Mouse (Mus musculus) lung, postnatal 4 days (tissue): ENCODE data around the gene Uhrf1bp1l.

Source experiments
- DNase-seq, 2 experiments: peaks; one replicate each; pipeline ENCODE4 v3.0.0; 2021

Gene Uhrf1bp1l

DNA sequence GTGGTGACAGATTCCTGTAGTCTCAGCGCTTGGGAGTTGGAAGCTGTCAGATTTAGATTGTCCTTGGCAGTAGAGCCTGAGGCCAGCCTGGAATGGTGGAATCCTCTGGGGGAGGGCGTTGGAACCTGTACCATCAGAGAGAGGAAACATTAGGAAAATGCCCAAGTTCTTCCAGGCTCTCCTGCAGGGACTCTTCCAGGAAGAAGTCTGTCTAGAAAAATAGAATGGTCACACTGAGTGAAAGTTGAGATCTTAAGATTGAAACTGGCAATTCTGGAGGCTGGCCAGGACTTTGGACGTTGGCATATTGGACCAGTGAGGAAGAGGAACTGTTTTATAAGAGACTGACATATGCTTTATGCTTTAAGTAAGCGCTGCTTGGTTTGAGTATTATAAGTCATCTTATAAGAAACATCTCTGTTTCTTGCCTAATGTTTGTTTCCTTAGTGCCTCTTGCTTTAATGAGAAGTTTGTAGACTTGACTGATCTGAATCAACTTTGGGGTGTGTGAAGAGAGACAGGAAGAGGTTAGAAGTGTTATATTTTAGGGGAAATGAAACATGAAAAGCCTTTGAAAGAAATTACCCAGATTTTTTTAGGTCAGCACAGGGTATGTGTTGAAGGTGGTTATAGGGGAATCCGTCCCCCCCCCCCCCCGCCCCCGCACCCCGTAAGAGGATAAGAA, 2.6 kb downstream of the Uhrf1bp1l start:
- no peak for DNase-seq

DNA sequence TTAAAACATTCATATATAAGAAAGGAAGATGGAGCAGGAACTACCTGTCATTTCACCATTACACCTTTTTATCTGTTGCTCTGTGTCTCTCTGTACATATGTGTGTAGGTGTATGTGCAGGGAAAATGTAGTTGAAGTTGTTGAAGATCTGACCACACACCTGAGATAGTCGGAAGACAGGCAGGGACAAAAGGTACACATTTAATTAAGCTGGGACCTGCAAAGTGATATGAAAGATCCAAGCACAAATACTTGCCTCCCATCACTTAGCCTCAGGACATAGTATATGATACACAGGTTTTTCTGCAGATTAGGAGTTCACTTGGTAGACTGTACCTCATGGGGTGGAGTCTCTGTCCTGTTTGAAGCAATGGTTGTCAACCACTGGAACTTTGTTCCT, 3.1 kb downstream of the Uhrf1bp1l start:
- DNase-seq: no peak

DNA sequence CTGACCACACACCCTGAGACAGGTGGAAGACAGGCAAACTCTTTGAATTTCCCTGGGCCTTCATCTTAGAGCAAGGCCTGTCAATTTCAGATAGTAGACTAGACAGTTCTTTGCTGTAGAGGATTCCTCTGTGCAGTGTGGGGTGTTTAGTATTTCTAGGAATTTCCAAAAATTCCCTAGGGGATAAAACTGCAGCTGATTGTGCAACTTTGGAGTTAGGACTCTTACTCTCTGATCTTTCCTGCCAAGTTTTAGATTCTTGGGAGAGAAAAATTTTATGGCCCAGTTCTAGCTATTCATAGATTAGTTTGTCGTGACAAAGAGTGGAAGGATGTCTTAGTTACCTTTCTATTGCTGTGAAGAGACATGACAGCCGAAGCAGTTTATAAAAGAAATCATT, 3.8 kb downstream of the Uhrf1bp1l start:
- no peak for DNase-seq

DNA sequence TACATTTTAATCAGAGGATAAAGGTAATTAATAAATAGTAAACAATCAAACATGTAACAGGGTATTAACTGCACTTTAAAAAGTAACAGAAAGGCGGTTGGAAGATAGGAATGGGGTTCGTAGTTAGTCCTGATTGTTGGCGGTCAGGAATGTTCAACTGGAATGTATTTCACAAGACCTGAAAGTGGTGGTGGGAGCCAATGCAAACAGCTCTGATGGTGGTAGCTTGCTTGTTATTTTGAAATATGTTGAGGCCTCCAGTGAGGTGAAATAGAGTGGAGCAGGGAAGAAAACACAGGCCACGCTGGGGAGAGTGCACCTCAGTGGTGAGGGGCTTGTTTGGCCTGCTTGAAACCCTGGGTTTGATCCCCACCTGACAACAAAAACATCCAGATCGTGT, 6.3 kb downstream of the Uhrf1bp1l start:
- DNase-seq: peak; percentile 33 to 43

DNA sequence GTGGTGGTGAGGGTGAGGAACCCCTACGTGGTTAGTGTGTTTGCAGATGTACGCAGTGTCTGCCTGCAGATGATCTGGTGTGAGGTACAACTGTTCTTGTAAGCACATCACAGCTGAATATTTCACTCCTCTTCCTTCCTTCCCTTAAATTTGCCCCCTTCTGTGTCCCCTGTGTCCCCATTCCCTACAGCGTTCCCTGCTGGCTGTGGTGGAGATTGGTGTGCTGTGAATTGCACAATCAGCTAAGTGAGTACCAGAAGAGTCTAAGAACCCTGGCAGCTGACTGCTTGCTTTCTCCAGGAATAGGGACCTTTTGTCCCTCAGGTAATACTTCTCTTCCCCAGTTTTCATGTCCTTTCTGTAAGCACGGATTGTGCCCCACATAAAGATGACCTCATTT, 10.4 kb downstream of the Uhrf1bp1l start:
- DNase-seq: no peak

DNA sequence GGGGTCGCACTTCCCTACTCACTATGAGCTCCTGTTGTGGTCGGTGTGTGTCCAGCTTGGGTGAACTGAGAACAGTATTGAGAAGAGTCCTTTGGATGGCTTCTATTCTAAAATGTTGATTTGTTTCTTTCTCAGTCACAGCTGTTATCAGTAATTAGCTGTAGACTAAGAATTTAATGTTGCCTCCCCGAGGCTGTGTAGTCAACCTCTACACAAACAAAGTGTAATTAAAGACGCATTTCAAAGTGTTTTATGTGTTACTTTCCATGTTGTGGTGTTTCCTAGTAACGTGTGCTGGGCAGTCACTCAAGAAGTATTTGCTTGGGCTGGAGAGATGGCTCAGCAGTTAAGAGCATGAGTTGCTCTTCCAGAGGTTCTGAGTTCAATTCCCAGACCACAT, 16.0 kb downstream of the Uhrf1bp1l start:
- no peak for DNase-seq

DNA sequence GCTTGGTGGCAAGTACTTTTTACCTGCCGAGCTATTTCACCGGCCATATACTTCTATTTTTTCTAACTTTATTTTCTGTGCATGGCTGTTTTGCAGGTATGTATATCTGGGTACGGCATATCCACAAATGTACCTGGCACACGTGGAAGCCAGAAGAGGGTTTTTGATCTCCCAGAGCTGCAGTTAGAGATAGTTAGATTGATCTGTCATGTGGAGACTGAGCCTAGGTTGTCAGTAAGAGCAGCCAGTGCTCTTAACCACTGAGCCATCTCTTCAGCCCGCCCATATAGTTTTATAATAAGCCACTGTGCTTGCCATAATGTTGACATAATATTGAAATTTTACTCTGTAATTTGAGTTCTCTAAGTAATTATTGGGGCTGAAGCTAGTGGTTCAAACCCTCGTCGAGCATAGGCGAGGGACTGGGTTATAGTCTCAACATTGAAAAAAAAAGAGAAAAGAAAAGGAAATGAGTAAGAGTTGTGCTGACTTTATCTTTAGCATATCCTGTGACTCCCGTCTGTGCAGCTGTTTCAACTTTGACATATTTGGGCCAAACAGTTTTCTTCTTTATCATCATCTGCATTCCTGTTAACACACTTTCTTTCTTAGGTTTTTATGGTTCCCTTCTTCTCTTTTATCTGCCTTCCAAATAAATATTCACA, 19.8 kb downstream of the Uhrf1bp1l start:
- no peak for DNase-seq

DNA sequence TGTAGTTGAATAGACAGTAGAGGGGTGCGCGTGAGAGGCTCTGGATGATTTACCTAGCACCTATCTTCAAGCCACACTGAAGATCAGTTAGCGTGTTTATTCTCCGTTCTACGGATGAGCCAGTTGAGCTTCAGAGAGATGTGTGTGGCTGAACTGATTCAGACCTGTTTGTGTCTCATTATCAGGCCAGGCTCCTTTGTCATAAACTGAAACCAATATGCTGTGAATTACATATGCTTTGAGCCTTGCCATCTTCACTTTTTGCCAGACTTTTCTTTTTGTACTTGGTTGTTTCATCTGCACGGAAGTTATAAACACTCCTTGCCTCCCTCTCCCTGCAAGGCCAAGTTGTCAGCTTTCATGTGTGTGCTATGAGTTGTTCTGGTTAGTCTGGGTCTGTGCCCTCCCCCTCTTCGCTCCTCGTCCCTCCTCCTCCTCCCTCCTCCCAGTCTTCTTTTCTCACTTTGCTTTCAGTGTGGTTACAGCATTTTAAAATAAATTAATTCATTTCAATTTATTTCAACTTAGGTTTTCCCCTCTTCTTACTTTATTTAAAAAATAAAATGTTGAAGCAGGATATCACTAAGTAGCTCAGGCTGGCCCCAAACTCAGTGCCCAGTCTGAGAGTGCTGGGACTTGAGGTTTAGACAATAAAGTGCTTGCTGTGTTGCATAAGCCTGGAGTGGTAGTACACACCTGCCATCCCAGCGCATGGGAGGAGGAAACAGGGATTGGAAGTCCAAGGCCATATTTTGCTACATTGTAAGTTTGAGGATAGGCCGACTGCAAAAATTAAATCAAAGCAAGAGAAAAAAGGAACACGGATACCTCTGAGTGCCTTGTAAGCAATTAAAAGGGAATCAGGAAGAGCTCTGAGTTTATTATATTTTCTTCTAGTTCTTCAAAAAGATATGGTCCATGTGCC, 21.3 kb downstream of the Uhrf1bp1l start:
- DNase-seq: no peak

DNA sequence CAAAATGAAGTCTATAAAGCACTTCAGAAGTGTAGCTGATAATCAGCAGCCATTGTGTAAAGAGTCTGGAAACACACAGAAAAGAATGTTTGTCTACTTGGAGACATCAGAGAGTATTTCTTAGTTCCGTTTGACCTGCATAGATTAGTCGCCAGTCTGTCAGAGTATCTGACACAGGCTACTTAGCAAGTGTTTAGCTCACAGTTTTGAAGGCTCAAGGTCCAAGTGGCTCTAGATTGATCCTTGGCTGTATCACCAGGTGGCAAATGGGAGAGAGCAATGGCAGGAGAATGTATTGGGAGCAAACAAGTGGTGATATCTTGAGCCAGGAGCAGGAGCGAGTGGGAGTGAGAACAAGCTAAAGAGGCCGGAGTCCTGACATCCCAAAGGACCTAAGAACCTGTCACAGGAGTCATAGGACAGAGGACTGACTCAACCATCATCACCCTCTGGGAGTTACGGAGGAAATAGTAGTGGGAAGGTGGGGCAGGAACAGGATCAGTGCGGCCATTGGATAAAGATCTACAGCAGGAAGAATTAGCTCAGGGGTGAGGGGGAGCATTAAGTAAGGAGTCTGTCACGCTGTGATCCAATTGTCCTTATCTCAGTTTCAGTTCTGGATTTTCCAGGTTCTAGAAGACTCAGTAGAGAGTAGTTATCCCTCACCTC, 23.7 kb downstream of the Uhrf1bp1l start:
- DNase-seq: no peak

DNA sequence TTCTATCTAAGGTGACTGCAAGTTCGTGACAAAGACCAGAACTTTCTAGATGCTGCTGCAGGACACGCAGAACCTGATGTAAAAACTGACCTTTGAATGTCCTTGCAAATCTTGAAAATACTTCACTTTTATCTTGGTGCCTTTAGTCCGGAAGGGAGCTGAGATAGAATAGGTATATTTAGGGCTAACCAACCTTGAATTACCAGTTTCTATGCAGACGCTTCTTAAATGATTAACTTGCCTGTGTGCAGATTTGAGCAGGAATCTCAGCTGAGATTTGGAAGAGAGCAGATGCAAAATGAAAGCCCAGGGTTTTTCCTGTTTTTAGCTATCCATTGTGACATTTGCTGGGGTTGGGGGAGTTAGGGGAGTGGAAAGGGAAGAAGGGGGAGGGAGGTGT, 24.3 kb downstream of the Uhrf1bp1l start:
- no peak for DNase-seq

DNA sequence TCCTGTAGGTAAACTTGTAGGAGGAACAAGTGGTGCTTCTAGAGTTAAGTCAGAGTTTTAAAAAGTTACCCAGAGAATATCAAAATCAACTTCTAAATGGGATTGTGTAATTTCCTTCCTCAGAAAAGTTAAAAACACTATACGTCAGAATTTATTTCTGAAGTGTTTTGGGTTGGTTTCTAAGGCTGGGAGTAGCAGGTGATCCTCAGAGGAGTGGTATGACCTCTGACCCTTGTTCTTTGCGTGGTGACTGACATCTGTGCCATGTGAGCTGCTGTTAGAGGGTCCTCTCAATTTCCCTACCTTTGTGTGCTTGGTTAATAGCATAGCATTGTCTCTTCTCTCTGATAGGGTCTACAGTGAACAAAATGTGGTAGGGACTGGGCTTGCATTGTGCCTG, 27.1 kb downstream of the Uhrf1bp1l start:
- no peak for DNase-seq

DNA sequence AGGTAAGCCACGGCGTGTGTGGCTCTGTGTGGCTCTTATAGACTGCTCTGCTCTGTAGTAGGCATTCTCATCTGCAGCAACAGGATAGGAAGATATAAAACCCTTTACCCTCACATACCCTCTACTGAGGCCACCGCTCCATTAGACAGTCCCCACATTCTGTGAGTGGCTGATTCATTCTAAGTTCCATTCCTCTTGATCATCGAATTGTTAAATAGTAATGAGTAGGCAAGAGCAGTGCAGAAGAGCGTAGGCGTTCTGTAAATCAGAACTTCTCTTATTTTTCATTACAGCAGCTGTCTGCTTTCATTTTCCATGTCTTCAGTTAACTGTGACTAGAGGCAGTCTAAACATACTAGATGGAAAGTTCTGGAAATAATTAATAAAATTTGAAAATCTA, 31.2 kb downstream of the Uhrf1bp1l start:
- DNase-seq: no peak

DNA sequence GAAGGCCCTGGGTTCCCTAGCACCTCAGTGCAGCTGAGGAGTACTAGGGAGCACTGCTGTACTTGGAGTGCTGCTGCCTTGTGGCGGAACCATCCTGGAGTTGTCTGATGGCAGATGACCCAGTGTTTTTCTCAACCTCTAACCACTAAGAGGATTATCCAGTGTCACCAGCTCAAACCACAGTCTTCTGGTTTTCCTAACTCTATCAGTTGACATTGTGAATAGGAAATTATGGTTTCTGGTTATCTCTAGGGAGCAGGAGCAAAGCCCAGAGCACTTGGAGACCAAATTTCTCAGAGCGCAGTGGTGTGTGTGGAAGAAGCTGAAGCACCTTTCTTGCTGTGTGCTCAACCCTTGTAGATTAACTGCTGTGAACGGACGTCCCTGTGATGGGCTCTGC, 47.1 kb downstream of the Uhrf1bp1l start:
- no peak for DNase-seq

DNA sequence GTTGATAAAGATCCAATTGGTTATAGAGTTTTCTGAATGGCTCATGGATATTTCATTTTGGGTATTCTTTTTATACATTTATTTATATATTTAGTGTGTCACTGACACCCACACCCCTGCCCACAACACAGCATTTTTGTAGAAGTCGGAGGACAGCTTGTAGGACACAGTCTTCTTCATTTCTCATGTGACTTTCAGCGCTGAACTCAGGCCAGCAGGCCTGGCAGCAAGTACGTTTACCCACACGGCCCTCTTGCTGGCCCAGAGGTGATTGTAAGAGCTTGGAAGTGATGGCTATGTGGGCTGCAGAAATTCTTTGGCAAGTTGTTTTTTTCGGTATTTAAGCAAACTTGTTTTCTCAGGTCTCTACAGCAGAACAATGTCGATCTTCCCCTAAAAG, 49.3 kb downstream of the Uhrf1bp1l start:
- no peak for DNase-seq

DNA sequence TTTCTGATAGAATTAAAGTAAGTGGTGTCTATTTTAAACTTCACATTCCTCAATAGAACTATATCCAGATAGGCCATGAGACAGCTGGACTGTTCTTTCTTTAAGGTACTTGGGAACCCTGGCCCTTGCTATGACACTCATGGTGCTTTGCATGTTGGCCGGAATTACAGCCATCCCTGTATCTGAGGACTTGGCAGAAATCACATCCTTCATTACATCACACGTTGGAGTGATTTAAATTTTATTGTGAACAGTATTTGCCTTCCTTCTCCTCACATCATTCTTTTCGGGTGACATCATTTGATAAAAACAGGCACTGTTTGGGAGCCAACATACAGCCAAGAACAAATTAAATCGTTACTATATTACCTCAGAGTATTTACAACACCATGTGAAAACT, 74.4 kb downstream of the Uhrf1bp1l start:
- DNase-seq: no peak

DNA sequence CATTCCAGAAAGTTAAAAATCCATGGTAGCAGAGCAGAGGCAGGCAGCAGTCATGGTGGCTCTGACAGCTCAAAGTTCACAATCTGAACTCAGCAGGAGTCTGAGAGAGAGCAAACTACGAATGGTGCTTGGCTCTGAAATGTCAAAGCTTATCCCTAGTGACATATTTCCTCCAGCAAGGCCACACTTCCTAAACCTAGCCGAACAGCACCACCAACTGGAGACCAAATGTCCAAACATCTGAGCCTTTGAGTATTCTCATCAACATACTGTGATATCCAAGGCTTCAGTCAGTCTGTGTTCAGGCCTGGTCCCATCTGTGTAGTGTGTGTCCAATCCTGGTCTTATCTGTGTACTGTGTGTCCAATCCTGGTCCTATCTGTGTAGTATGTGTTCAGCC, 79.1 kb downstream of the Uhrf1bp1l start:
- DNase-seq: peak in 1 of 2 experiments; percentile 34

DNA sequence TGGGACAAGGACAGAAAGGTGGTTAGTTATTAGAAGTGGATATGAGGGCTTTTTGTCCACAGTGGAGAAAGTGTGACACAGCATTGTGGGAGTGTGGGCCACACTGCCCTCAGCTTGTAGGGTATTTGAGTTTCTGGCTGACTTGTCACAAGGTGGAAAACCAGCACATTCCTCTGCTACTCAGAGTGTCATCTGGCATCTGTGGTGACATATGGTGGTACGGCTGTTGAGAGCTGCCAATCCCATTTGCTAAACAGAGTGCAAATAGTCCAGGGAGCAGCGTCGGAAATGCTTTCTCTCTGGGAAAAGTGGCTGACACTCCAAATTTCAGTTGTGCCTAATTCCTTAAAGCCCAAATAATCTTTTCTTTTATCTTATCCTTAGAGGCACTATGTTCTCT, 82.1 kb downstream of the Uhrf1bp1l start:
- no peak for DNase-seq

DNA sequence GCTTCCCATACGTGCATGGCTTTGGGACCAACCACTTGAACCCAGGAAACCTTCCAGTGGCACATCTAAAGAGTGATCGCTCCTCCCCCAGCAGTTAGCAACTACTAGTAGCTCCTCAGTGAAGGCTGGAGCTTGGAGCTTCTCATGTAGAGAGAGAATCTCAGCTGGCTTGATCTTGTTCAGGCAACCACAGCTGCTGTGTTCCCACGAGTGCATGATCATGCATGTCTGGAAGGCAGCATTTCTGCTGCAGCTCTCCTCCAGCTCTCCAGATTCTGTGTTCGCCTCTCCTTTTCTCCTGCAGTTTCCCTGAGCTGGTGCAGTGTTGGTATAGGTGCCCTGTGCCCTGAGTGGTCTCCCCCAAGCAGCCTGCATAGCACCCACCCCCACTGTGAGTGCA, 87.5 kb downstream of the Uhrf1bp1l start:
- DNase-seq: no peak

DNA sequence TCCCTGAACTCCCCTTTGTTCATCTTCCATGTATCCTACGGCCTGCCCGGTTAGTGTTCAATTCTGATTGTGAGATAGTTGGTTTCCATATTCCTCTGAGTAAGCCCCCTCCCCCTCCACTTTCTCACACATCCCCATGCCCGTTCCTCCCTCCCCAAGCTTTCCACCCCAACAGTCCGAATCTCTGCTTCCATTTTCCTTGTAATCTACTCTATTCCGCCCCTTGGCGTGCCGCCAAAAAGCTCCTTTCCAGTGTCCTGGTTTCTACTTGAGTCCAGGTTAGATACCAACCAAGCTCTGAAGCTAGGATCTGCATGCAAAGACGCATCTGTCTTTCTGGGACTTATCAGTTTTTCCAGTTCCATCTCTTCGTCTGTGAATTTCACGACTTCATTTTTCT, 88.4 kb downstream of the Uhrf1bp1l start:
- peak in 1 of 2 experiments; percentile 30 for DNase-seq

DNA sequence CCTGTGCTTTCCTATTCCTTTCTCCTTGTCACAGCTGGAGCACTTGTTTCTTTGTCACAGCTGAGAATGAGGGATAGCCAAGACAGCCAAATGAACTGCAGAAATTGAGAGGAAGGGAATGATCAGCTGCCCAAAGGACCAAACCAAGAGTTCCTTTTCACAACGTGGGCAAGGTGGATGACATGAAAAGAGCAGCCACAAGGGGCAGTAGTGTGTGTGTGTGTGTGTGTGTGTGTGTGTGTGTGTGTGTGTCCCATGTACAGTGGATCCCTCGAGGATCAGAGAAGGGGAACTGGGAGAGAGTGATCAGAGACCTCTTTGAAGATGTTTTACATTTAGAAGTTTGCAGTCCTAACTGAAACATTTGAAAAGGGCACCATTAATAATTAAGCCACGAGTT, 92.7 kb downstream of the Uhrf1bp1l start:
- no peak for DNase-seq

DNA sequence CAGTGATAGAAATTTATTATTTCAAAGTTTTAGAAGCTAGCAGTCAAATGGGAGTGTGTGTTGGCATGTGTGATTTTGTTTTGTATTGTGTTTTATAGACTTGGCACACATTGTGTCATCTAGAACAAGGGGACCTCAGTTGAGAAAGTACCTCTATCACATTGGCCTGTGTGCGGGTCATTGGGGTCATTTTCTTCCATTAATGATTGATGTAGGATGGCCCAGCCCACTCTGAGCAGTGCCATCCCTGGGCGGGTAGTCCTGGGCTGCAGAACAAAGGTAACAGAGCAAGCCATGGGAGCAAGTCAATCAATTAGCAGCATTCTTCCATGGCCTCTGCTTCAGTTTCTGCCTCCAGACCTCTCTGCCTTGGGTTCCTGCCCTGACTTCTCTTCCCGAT, 94.0 kb downstream of the Uhrf1bp1l start:
- no peak for DNase-seq

DNA sequence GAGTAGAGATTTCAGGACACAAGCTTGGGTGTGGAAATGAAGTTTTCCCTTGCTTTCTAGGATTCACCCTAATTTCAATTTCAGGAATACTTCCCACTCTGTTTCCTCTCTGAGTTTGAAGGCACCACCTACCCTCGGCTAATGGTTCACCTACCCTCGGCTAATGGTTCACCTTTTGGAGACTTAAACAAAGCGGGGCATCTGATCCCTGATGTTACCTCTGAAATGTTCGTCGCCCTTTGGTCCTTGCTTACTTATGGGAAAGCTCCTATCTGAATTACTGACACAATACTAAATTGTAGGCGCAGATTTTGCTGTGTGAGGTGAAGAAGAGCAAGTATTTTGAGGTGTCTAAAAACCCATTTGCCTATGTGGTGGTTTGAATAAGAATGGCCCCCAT, 106.2 kb downstream of the Uhrf1bp1l start:
- DNase-seq: no peak

DNA sequence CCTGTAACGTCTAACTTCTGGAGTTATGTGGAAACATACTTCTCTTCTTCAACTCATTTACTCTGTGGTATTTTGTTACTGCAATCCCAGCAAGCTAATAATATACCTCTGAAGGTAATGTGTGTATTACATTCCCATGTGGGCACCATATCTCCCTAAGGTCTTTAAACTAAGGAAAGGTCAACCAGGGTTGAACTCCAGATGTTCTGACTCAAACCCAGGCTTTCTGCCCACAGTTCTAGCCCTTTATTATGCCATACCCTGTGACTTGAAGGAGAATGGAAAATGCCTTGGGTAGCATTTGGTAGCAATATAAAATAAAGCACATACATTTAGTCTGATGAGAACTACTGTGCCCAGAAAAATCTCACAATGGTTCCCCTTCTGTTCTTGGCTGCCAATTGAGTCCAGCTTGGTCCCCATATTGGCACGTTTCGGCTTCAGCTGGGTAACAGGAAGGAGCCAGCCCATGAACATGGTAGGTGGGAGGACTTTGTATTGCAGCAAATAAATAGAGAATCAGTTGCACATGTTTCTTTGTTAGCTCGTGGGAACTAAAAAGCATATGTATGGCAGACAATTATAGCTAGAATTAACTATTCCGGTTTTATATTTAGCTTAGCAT, 110.6 kb downstream of the Uhrf1bp1l start:
- DNase-seq: no peak
